Mouse (Mus musculus) midbrain, embryonic 11.5 days (tissue): ENCODE measurements around the gene Prom1. TPM values are rescaled to one million over a fixed set of nuclear protein-coding genes. Genes with fewer than 3 reads are reported as not detected.

Experiments used
- ATAC-seq: fragments of 200-750 bp; cut with Nextera tagmentation; 2 replicates; pipeline ENCODE4 v1.8.0; 2017; ENCODE audit warnings: moderate TSS enrichment, moderate library complexity; ENCODE audit not compliant: low FRiP score
- DNase-seq: peaks from one replicate; pipeline ENCODE4 v3.0.0; 2015; ENCODE audit warnings: low spot score; ENCODE audit errors: missing footprints
- H3K27ac ChIP-seq: fragments of 300-500 bp; sonication (generic); 2 replicates; pipeline ENCODE4 v1.5.1; 2014; ENCODE audit warnings: low read depth, low read length
- H3K27me3 ChIP-seq: fragments of 300-500 bp; sonication (generic); 2 replicates; pipeline ENCODE4 v1.6.1; 2014; ENCODE audit warnings: mild to moderate bottlenecking, low read length, moderate library complexity, mixed read lengths; ENCODE audit not compliant: control insufficient read depth, insufficient read depth
- H3K36me3 ChIP-seq: fragments of 300-500 bp; sonication (generic); 2 replicates; pipeline ENCODE4 v1.6.1; 2014; ENCODE audit warnings: mild to moderate bottlenecking, low read length, moderate library complexity, mixed read lengths; ENCODE audit not compliant: control insufficient read depth, insufficient read depth
- H3K4me1 ChIP-seq: fragments of 300-500 bp; sonication (generic); 2 replicates; pipeline ENCODE4 v1.6.1; 2014; ENCODE audit warnings: low read length; ENCODE audit not compliant: control insufficient read depth, insufficient read depth
- H3K4me2 ChIP-seq: fragments of 300-500 bp; sonication (generic); 2 replicates; pipeline ENCODE4 v1.6.1; 2014; ENCODE audit warnings: mild to moderate bottlenecking, moderate library complexity
- H3K4me3 ChIP-seq: fragments of 300-500 bp; sonication (generic); 2 replicates; pipeline ENCODE4 v1.5.1; 2014; ENCODE audit warnings: low read depth, low read length
- H3K9ac ChIP-seq: fragments of 300-500 bp; sonication (generic); 2 replicates; pipeline ENCODE4 v1.6.1; 2014; ENCODE audit warnings: low read length
- H3K9me3 ChIP-seq: fragments of 300-500 bp; sonication (generic); 2 replicates; pipeline ENCODE4 v1.6.1; 2016; ENCODE audit warnings: low read length; ENCODE audit not compliant: control insufficient read depth
- WGBS: fragments of 180-500 bp; shearing (Covaris S2); extraction: QIAGEN DNeasy Blood & Tissue Kit; methylation state at CpG from one replicate; pipeline ENCODE4 v1.1.7; 2014; 5-methylcytosine and 5-hydroxymethylcytosine counted together
- polyA plus RNA-seq: library from polyadenylated mRNA; unstranded; fragments of >200 nt; fragmentation: Nextera tagmentation; extraction: Ambion mirVana; gene quantifications from 2 replicates; pipeline ENCODE4 v1.2.1, GENCODE M21; 2014

Prom1 gene
- polyA plus RNA-seq, 1 experiment from 2014 or later = 171 TPM

DNA sequence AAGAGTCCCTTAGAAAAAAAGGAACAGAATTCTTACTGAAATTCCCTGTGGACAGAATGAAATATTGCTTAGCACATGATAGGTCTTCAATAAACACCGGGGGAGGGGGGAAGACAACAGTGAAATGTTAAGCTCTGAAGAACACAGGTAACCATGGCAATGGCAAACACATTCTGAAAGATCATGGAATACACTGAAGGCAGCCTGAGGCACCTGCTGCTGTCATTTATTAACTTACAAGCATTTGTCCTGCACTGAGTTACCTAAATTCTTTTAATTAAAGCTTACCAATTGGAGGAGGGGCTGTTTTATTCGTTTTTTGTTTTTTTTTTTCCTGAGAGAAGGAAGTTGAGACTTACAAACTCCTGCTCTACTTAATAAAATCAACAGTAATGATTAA is 7.3 kb upstream of the Prom1 start:
- WGBS = 76% methylated on average over 2 of the region's 2 CpGs
- H3K4me3 ChIP-seq = no peak overlapping the region
- H3K4me1 ChIP-seq = no peaks in the 10 kb centered on the region
- ATAC-seq (no peak), DNase-seq (no peak)
- H3K27me3 ChIP-seq = no peaks in the 10 kb centered on the region
- H3K36me3 ChIP-seq = no peaks in the 10 kb centered on the region
- H3K4me2 ChIP-seq = no peak overlapping the region
- H3K27ac ChIP-seq = no peak overlapping the region
- H3K9me3 ChIP-seq = no peaks in the 10 kb centered on the region
- no peak overlapping the region for H3K9ac ChIP-seq

DNA sequence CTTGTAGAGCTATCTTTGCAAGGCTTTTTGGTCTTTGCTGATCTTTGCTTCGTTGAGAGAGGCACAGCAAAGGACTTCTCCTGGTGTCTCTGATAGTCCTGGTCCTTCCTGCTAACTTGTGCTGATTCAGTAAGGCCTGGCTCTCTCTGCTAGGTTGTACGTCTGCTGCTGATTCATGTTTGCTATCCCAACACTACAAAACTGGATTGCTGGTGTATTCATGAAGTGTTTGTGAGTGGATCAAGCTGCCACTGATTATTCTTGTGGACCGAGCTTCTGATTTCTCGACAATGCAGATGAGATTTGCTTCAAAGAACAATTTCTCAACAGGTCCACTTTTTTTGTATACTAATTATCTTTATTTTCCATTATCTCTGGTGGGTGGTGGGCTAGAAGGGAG is 6.3 kb upstream of the Prom1 start:
- no peak overlapping the region for H3K4me2 ChIP-seq
- no peak overlapping the region for H3K9ac ChIP-seq
- DNase-seq = no peak
- H3K36me3 ChIP-seq = no peaks in the 10 kb centered on the region
- ATAC-seq = no peak
- no peaks in the 10 kb centered on the region for H3K9me3 ChIP-seq
- no peaks in the 10 kb centered on the region for H3K4me1 ChIP-seq
- no peaks in the 10 kb centered on the region for H3K27me3 ChIP-seq
- H3K4me3 ChIP-seq = no peak overlapping the region
- H3K27ac ChIP-seq = no peak overlapping the region
- WGBS = 86% methylated on average over 4 of the region's 4 CpGs

GRCm38 (mm10) chr5:44105192-44105591 is 3.4 kb upstream of the Prom1 start:
- Histone ChIP-seq H3K9me3 (no peaks in the 10 kb centered on the region), H3K4me1 (peaks cover 5% of the 10 kb centered on the region; the same call in 1 of the 2 replicates), H3K27me3 (no peaks in the 10 kb centered on the region), H3K27ac (no peak overlapping the region), H3K4me2 (no peak overlapping the region), H3K9ac (no peak overlapping the region), H3K36me3 (no peaks in the 10 kb centered on the region), H3K4me3 (no peak overlapping the region)
- WGBS = 74% methylated on average over 4 of the region's 4 CpGs
- ATAC-seq = no peak
- no peak for DNase-seq

DNA sequence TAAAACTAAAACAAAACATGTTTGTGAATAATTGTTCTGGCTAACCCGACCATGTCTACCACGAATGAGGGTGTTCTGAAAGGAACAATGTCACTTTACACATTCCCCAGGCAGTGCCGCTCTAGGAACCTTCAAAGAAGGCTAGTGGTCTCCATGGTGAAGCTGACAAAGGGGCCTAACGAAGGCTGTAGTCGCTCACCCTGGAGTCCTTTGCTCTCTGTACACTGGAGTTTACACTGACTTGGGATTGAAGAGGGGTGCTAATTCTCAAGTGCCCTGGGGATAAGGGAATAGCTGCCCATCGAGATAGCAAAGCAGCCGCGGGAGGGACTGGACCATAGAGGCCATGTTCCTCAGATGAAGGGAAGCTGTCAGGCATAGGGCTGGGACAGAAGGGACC is 2.9 kb upstream of the Prom1 start:
- ATAC-seq (no peak), DNase-seq (peak; percentile 88)
- no peaks in the 10 kb centered on the region for H3K36me3 ChIP-seq
- no peak overlapping the region for H3K4me2 ChIP-seq
- H3K4me3 ChIP-seq = no peak overlapping the region
- 17% methylated on average over 8 of the region's 8 CpGs for WGBS
- H3K27ac ChIP-seq = no peak overlapping the region
- no peak overlapping the region for H3K9ac ChIP-seq
- H3K27me3 ChIP-seq = no peaks in the 10 kb centered on the region
- H3K9me3 ChIP-seq = no peaks in the 10 kb centered on the region
- peaks cover 5% of the 10 kb centered on the region for H3K4me1 ChIP-seq

DNA sequence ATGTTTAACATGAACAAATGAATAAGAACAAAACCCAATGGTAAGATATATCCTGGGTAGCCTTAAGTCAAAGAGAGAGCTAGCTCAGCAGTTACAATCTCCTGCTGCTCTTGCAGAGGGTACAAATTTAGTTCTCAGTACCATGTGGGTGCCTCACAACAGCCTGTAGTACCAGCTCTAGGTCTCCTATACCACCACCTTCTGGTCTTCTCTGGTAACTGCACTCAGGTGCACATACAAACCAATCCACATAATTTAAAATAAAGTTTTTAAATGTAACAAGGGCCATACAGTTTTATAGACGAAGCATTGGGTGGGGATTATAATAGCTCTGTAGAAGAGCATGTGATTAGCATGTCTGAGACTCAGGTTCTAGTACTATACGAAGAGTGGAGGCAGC is 2.3 kb upstream of the Prom1 start:
- no peak for ATAC-seq
- H3K9ac ChIP-seq = no peak overlapping the region
- H3K27me3 ChIP-seq = no peaks in the 10 kb centered on the region
- no peak for DNase-seq
- no peak overlapping the region for H3K27ac ChIP-seq
- H3K4me2 ChIP-seq = no peak overlapping the region
- WGBS = 65% methylated on average over 2 of the region's 2 CpGs
- no peak overlapping the region for H3K4me3 ChIP-seq
- H3K36me3 ChIP-seq = no peaks in the 10 kb centered on the region
- H3K9me3 ChIP-seq = no peaks in the 10 kb centered on the region
- peaks cover 11% of the 10 kb centered on the region for H3K4me1 ChIP-seq

DNA sequence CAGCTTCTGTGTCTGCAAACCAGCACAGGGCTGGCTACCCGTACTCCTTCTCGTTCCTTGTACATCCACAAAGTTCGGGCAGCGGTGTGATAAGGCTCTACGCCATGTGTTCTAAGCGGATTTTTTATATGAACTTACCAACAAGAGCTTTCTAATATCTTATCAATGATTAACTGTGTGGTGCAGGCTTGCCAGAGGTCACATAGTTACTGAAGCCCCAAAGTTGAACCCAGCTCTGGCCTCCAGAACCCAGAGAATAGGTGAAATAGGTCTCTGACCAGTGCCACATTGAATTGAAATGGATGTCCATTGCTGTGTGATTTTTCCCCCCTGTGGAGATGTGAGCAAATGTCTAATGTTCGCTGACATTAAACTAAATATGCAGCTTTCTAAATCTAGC is 1.3 kb upstream of the Prom1 start:
- Histone ChIP-seq H3K27ac (no peak overlapping the region), H3K4me2 (no peak overlapping the region), H3K9me3 (no peaks in the 10 kb centered on the region), H3K9ac (no peak overlapping the region), H3K36me3 (no peaks in the 10 kb centered on the region), H3K27me3 (no peaks in the 10 kb centered on the region), H3K4me3 (no peak overlapping the region), H3K4me1 (peaks cover 13% of the 10 kb centered on the region)
- no peak for DNase-seq
- no peak for ATAC-seq
- 95% methylated on average over 7 of the region's 7 CpGs for WGBS

- WGBS = under 1% methylated on average over 43 of the region's 43 CpGs
These were observed 1.1 kb downstream of the Prom1 start for GRCm38 (mm10) chr5:44100544-44101230.

GRCm38 (mm10) chr5:44100187-44100543 is 1.7 kb downstream of the Prom1 start:
- H3K4me2 ChIP-seq = peak overlapping the region; percentile 58
- DNase-seq (no peak), ATAC-seq (peak; percentile 26)
- H3K9ac ChIP-seq = peak overlapping the region; percentile 95
- peak overlapping the region; percentile 91 for H3K27ac ChIP-seq
- 2% methylated on average over 12 of the region's 12 CpGs for WGBS
- no peaks in the 10 kb centered on the region for H3K9me3 ChIP-seq
- no peaks in the 10 kb centered on the region for H3K36me3 ChIP-seq
- H3K4me1 ChIP-seq = peaks cover 13% of the 10 kb centered on the region
- H3K4me3 ChIP-seq = peak overlapping the region; percentile 72
- no peaks in the 10 kb centered on the region for H3K27me3 ChIP-seq

More at GRCm38 (mm10) chr5:44100544-44101230, 1.1 kb downstream of the Prom1 start:
- peak overlapping the region; percentile 91 for H3K27ac ChIP-seq
- ATAC-seq = peak; percentile 82
- DNase-seq = peak; percentile 99
- no peaks in the 10 kb centered on the region for H3K9me3 ChIP-seq
- H3K9ac ChIP-seq = peak overlapping the region; percentile 95
- H3K4me3 ChIP-seq = peak overlapping the region; percentile 72
- no peaks in the 10 kb centered on the region for H3K36me3 ChIP-seq
- H3K4me1 ChIP-seq = peaks cover 13% of the 10 kb centered on the region
- H3K4me2 ChIP-seq = peak overlapping the region; percentile 58
- H3K27me3 ChIP-seq = no peaks in the 10 kb centered on the region

DNA sequence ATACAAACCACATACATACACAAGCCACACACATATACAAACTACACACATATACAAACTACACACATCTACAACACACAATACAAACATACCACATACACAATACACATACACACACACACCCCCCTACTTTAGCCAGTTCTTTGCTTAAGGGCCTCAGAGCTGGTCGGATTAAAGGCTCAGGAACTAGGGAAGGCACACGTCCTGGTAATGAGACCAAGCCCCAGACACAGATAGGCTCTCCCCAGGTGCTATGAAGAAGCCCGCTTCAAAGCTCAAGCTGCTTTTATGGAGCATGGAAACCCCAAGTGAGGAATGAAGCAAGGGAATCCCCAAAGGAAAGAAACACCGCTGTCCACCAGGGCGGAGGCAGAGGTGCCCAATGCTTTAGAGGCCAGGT is 4.8 kb downstream of the Prom1 start:
- H3K36me3 ChIP-seq = peaks cover 19% of the 10 kb centered on the region; the same call in 1 of the 2 replicates
- no peak overlapping the region for H3K9ac ChIP-seq
- no peak for DNase-seq
- H3K9me3 ChIP-seq = peaks cover 3% of the 10 kb centered on the region; the same call in 1 of the 2 replicates
- no peak overlapping the region for H3K4me3 ChIP-seq
- peaks cover 12% of the 10 kb centered on the region for H3K4me1 ChIP-seq
- no peak overlapping the region for H3K4me2 ChIP-seq
- H3K27me3 ChIP-seq = no peaks in the 10 kb centered on the region
- 78% methylated on average over 5 of the region's 5 CpGs for WGBS
- ATAC-seq = no peak
- H3K27ac ChIP-seq = no peak overlapping the region
